Mouse (Mus musculus) liver, postnatal 0 days (tissue): Measurements from ENCODE around the gene Lpin2.

ENCODE experiments used
- CTCF ChIP-seq: sonication (generic); IDR thresholded peaks from 2 replicates; pipeline ENCODE4 v1.5.1; 2016; ENCODE audit warnings: antibody characterized with exemption, low read depth
- EP300 ChIP-seq: IDR thresholded peaks from 2 replicates; pipeline ENCODE4 v1.6.1; 2016; ENCODE audit warnings: antibody characterized with exemption, low read depth, mild to moderate bottlenecking

- TF ChIP-seq CTCF (no peak), EP300 (no peak)
These were observed 40.3 kb upstream of the Lpin2 start for GRCm38 (mm10) chr17:71142068-71142467.
